Mouse (Mus musculus): ENCODE results near the gene Ryr3.

DNA sequence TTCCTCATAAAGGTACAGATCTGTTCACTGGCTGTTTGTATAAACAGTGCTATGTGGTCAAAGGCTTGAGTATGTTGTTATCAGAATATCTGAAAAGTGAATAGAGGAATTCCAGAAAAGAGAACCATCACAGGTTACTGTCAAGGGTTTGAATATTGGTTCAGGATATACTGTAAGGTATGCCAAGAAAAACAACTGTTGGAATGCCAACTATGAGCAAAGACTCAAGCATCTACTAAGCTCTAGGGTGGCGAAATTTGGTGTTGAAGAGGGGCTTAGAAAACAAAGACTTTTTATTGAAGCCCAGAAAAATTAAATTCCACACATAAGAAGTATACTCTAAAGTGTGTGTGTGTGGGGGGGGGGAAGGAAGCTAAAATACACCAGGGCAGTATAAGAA is 198.6 kb downstream of the Ryr3 start:
- TF ChIP-seq POLR2A (IDR thresholded peaks at IDR 0.05; ENCODE audit: borderline replicate concordance, extremely low read depth, insufficient read depth, insufficient read length, poor library complexity, severe bottlenecking) (no peak), CTCF (IDR thresholded peaks at IDR 0.05; ENCODE audit: borderline replicate concordance, extremely low read depth, insufficient read depth, insufficient read length) (no peak)

All from brain, embryonic 14.5 days (tissue).